Mouse (Mus musculus) cerebellum, postnatal 25 days (tissue): ENCODE data around the gene Myh1.
A peak's percentile ranks its signal among the peaks of the same experiment; 100 is the strongest.

Experiments
- DNase-seq, 2 experiments: peaks; one replicate each; pipeline ENCODE4 v3.0.0; 2021; ENCODE audit warnings: mixed read lengths in 2 of 2

Myh1 gene

GRCm38 (mm10) chr11:67235639-67236358 is 35.9 kb downstream of the Myh1 start:
- peak in 1 of 2 experiments; percentile 34 for DNase-seq

GRCm38 (mm10) chr11:67236799-67237198 is 36.9 kb downstream of the Myh1 start:
- no peak for DNase-seq

- DNase-seq = no peak
Observed at GRCm38 (mm10) chr11:67237481-67238079, 37.7 kb downstream of the Myh1 start, which contains the start of gene Myh4. Gene Myh4, plus strand, starts transcription at chr11:67238029.

- DNase-seq = no peak
Observed at GRCm38 (mm10) chr11:67241051-67241450, 41.2 kb downstream of the Myh1 start.

GRCm38 (mm10) chr11:67253691-67254090 is 53.8 kb downstream of the Myh1 start:
- peak; percentile 9 to 16 for DNase-seq

- no peak for DNase-seq
Observed at GRCm38 (mm10) chr11:67257048-67257447, 57.2 kb downstream of the Myh1 start.

GRCm38 (mm10) chr11:67260956-67261355 is 61.1 kb downstream of the Myh1 start:
- no peak for DNase-seq
